Mouse (Mus musculus) brown adipose tissue, adult 24 weeks (tissue): ENCODE results near the gene Atg7. TPM values are rescaled to one million over a fixed set of nuclear protein-coding genes. Genes with fewer than 3 reads are reported as not detected.

ENCODE experiments used
- H3K27ac ChIP-seq: fragments of 200-500 bp; replicated peaks from 2 replicates; pipeline ENCODE4 v1.5.1; 2012; ENCODE audit warnings: low read depth, mild to moderate bottlenecking, low read length
- H3K4me1 ChIP-seq: fragments of 200-500 bp; 2 replicates; pipeline ENCODE4 v1.6.1; 2012; ENCODE audit warnings: low read length, mixed read lengths; ENCODE audit not compliant: control insufficient read depth, insufficient read depth, insufficient read length
- H3K4me3 ChIP-seq: fragments of 200-500 bp; 2 replicates; pipeline ENCODE4 v1.5.1; 2012; ENCODE audit warnings: low read depth, mild to moderate bottlenecking, low read length, moderate library complexity; ENCODE audit not compliant: insufficient read depth
- polyA plus RNA-seq: library from polyadenylated mRNA; stranded (reverse); fragments of >200 nt; gene quantifications from 2 replicates; pipeline ENCODE4 v1.2.4, GENCODE M21; 2012; ENCODE audit not compliant: missing spikeins, insufficient read depth, insufficient read length

Gene Atg7
- polyA plus RNA-seq, 1 experiment, result 20.5 TPM

- Histone ChIP-seq H3K4me1 (peaks cover 27% of the 10 kb centered on the region), H3K27ac (no peak overlapping the region), H3K4me3 (no peak overlapping the region)
Measured at GRCm38 (mm10) chr6:114778650-114779049, 135.8 kb downstream of the Atg7 start.

GRCm38 (mm10) chr6:114780583-114780982 is 137.7 kb downstream of the Atg7 start:
- H3K4me1 ChIP-seq, result peaks cover 34% of the 10 kb centered on the region
- no peak overlapping the region for H3K27ac ChIP-seq
- no peak overlapping the region for H3K4me3 ChIP-seq

- Histone ChIP-seq H3K4me1 (peaks cover 34% of the 10 kb centered on the region), H3K27ac (peak overlapping the region; percentile 82), H3K4me3 (no peak overlapping the region)
Measured at GRCm38 (mm10) chr6:114781415-114782240, 138.7 kb downstream of the Atg7 start.

- Histone ChIP-seq H3K4me3 (no peak overlapping the region), H3K4me1 (peaks cover 29% of the 10 kb centered on the region), H3K27ac (no peak overlapping the region)
Measured at GRCm38 (mm10) chr6:114782486-114782885, 139.6 kb downstream of the Atg7 start.

DNA sequence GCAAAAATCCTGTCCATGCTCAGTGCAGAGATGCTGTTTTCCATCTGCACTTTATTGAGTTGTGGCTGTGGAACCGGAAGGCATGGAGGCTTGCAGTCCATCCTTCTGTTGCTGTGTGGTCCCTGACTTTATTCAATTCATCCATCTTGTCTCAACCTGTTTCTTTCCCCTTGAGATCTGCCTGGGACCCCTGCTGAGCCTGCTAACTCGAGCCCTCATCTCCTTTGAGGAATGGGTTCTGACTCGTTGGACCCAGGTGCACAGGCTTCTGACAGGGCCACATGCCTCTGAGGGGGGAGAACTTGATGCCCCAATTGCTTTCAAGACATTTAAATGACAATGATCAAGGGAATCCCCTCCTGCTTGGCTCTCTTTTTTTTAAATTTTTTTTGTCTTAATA is 143.6 kb downstream of the Atg7 start:
- no peak overlapping the region for H3K27ac ChIP-seq
- peaks cover 20% of the 10 kb centered on the region for H3K4me1 ChIP-seq
- no peak overlapping the region for H3K4me3 ChIP-seq

DNA sequence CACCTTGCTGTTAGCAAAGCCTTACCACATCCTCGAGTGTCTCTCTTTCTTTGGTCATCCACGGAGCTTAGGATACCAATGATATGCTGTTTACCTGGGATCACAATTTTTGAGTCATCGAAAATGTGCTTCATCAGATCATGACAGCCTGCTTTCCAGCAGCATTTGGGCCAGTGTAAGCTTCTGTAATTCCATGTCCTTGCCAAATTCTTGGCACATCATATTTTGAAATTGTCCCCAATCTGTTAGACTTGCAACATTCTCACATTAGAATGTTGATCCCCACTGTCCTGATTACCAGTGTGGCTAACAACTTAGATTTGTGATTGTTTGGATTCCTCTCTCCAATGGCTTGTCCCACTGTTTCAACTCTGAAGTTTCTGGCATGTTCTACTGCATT is 144.7 kb downstream of the Atg7 start:
- no peak overlapping the region for H3K4me3 ChIP-seq

DNA sequence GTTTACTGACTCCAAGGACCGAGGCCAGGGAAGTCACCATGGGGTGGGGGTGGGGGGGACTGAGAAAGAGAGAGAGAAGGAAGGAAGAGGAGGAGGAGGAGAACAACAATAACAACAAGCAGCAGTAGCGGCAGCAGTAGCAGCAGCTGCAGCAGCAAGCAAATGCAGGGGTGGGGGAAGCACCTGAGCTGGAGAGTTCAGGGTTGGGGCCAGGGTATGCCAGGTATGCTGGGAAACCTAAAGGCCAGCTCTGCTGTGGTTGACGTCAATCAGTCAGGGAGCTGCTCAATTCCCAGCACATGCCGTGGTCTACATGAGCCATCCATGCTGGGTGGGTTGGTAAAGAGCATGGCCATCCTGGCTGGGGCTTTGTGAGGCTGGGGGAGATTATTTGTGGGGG is 145.8 kb downstream of the Atg7 start:
- Histone ChIP-seq H3K27ac (no peak overlapping the region), H3K4me3 (no peak overlapping the region)

More for the DNA sequence above, 144.7 kb downstream of the Atg7 start:
- H3K27ac ChIP-seq, result 0 out of 2 replicates have a peak overlapping the region, but pooled peaks have one; percentile 16
- peaks cover 14% of the 10 kb centered on the region for H3K4me1 ChIP-seq

DNA sequence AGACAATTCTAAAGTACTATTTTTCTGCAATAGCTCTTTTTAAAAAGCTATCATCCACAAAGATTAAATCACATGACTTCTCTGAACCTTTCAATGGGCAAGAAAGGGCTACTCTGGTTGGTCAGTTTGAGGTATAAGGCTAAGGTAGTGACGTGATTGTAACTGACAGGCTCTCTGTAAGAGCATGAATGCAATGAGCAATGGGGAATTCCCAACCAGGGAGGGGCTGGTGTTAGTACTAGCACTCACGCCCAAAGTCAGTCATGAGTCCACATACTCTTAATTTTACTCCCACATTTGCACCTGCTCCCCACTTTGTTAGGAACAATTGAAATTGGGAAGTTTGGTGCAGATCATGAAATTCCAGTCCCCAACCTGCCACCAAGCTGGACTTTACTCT is 147.2 kb downstream of the Atg7 start:
- Histone ChIP-seq H3K4me3 (no peak overlapping the region), H3K27ac (no peak overlapping the region), H3K4me1 (peaks cover 6% of the 10 kb centered on the region; the same call in 1 of the 2 replicates)

More for the DNA sequence above, 145.8 kb downstream of the Atg7 start:
- peaks cover 12% of the 10 kb centered on the region for H3K4me1 ChIP-seq

DNA sequence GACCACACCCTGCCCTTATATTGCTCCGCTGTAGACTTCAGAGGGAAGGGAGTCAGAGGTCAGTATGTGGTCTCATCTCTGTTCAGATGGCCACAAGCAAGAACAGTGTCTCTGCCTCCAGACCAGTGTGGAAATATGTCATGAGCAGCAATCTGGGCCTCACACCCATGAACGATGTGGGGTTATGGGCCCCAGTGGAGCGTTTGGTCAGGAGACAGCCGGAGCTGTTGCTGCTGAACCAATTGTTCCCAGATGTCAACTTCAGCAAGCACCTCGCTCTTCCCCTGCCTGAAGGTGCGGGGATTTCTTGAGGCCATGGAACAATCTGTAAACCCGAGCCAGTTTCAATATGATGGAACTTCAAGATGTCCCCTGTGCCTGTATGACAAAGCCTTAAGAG is 148.0 kb downstream of the Atg7 start:
- Histone ChIP-seq H3K4me1 (peaks cover 6% of the 10 kb centered on the region; the same call in 1 of the 2 replicates), H3K4me3 (no peak overlapping the region), H3K27ac (no peak overlapping the region)

GRCm38 (mm10) chr6:114791846-114792245 is 148.9 kb downstream of the Atg7 start:
- Histone ChIP-seq H3K4me3 (no peak overlapping the region), H3K4me1 (peaks cover 6% of the 10 kb centered on the region; the same call in 1 of the 2 replicates), H3K27ac (no peak overlapping the region)

GRCm38 (mm10) chr6:114794706-114795105 is 151.8 kb downstream of the Atg7 start:
- Histone ChIP-seq H3K27ac (no peak overlapping the region), H3K4me1 (no peaks in the 10 kb centered on the region), H3K4me3 (no peak overlapping the region)

GRCm38 (mm10) chr6:114795706-114796325 is 152.9 kb downstream of the Atg7 start:
- Histone ChIP-seq H3K4me3 (no peak overlapping the region), H3K4me1 (no peaks in the 10 kb centered on the region), H3K27ac (no peak overlapping the region)

DNA sequence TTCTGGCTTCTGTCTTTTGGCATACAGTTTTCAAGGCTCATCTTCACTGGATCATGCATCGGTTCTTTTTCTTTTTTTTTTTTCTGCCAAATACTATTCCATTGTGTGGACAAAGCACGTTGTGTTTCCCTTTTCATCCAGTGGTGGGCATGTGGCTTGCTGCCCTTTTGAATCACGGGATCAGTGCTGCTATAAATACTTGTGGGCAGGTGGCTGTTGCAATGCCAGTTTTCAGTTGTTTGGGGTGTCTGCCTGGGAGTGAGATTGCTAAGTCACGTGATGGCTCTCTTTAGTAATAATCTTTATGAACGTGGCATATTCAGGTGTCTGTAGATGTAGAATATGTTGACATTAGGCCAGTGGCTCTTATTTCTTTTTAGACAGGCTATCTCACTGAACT is 155.0 kb downstream of the Atg7 start:
- Histone ChIP-seq H3K27ac (no peak overlapping the region), H3K4me3 (no peak overlapping the region), H3K4me1 (peaks cover 2% of the 10 kb centered on the region; the same call in 1 of the 2 replicates)

GRCm38 (mm10) chr6:114798715-114799114 is 155.8 kb downstream of the Atg7 start:
- Histone ChIP-seq H3K4me1 (peaks cover 4% of the 10 kb centered on the region; the same call in 1 of the 2 replicates), H3K27ac (no peak overlapping the region), H3K4me3 (no peak overlapping the region)

GRCm38 (mm10) chr6:114800291-114800965 is 157.5 kb downstream of the Atg7 start:
- H3K4me1 ChIP-seq, result peaks cover 4% of the 10 kb centered on the region; the same call in 1 of the 2 replicates
- H3K4me3 ChIP-seq, result no peak overlapping the region
- no peak overlapping the region for H3K27ac ChIP-seq
